Mouse (Mus musculus) CH12.LX (cell line): ENCODE results near the gene Wdfy1. TPM values are rescaled to one million over a fixed set of nuclear protein-coding genes. Genes with fewer than 3 reads are reported as not detected.

ENCODE experiments used
- DNase-seq: peaks from one replicate; pipeline ENCODE4 v3.0.0-alpha.2; 2013; ENCODE audit errors: extremely low read depth
- H3K27ac ChIP-seq: 2 replicates; pipeline ENCODE4 v1.5.1; 2012; ENCODE audit warnings: low read depth, mild to moderate bottlenecking, control low read depth, moderate library complexity; ENCODE audit not compliant: insufficient read depth
- H3K27me3 ChIP-seq: replicated peaks from 2 replicates; pipeline ENCODE3; 2012; ENCODE audit warnings: inconsistent platforms
- H3K36me3 ChIP-seq, 2 experiments: replicated peaks in 1 of 2; 2 replicates each; pipeline versions ENCODE3 to v1.6.1; 2012; ENCODE audit warnings: inconsistent platforms in 1 of 2, low read length in 1 of 2, mild to moderate bottlenecking in 1 of 2, mixed read lengths in 1 of 2, moderate library complexity in 1 of 2; ENCODE audit not compliant: control insufficient read depth in 1 of 2, insufficient read depth in 1 of 2
- H3K4me1 ChIP-seq, 2 experiments: 2 replicates each; pipeline ENCODE4 v1.6.1; 2012; ENCODE audit warnings: inconsistent platforms in 1 of 2, moderate library complexity in 1 of 2; ENCODE audit not compliant: insufficient read depth in 2 of 2, control insufficient read depth in 1 of 2
- H3K4me2 ChIP-seq: 2 replicates; pipeline ENCODE4 v1.6.1; 2012; ENCODE audit warnings: low read depth, mild to moderate bottlenecking, control low read depth; ENCODE audit not compliant: poor library complexity, insufficient read depth, severe bottlenecking
- H3K4me3 ChIP-seq, 3 experiments: fragments of 150-350 bp in 1 of 3; sonication (generic) in 1 of 3; replicated peaks in 1 of 3; 2 replicates each; pipeline versions ENCODE3 to v1.5.1; 2011 to 2012; ENCODE audit warnings: low read depth in 2 of 3, low read length in 2 of 3, mild to moderate bottlenecking in 2 of 3, moderate library complexity in 2 of 3, control low read depth in 1 of 3, improper control_type of control experiment in 1 of 3, inconsistent platforms in 1 of 3, mixed read lengths in 1 of 3; ENCODE audit not compliant: poor library complexity in 1 of 3
- H3K79me2 ChIP-seq: replicated peaks from 2 replicates; pipeline ENCODE4 v1.6.1; 2012; ENCODE audit warnings: mild to moderate bottlenecking, moderate library complexity; ENCODE audit not compliant: control insufficient read depth, poor library complexity, insufficient read depth, severe bottlenecking; ENCODE audit errors: extremely low read depth
- H3K9ac ChIP-seq: 2 replicates; pipeline ENCODE4 v1.6.1; 2012; ENCODE audit warnings: low read depth, mild to moderate bottlenecking, control low read depth, moderate library complexity; ENCODE audit not compliant: insufficient read depth
- H3K9me3 ChIP-seq: replicated peaks from 2 replicates; pipeline ENCODE3; 2012; ENCODE audit warnings: low read length, inconsistent platforms, mixed read lengths
- BHLHE40 ChIP-seq: IDR thresholded peaks from 2 replicates; pipeline ENCODE4 v1.6.1; 2011; ENCODE audit warnings: mild to moderate bottlenecking, low read depth, low read length, improper control_type of control experiment
- CHD2 ChIP-seq: IDR thresholded peaks from 2 replicates; pipeline ENCODE4 v1.6.1; 2011; ENCODE audit warnings: low read length, improper control_type of control experiment
- CTCF ChIP-seq, 2 experiments: IDR thresholded peaks in 1 of 2; conservative IDR thresholded peaks in 1 of 2; 2 replicates each; pipeline ENCODE4 v1.5.1; 2011 to 2012; ENCODE audit warnings: low read depth in 2 of 2, low read length in 2 of 2, improper control_type of control experiment in 1 of 2, inconsistent platforms in 1 of 2, mild to moderate bottlenecking in 1 of 2, moderate library complexity in 1 of 2
- E2F4 ChIP-seq: IDR thresholded peaks from 2 replicates; pipeline ENCODE4 v1.6.1; 2011; ENCODE audit warnings: low read depth, low read length, improper control_type of control experiment; ENCODE audit not compliant: insufficient replicate concordance
- ELF1 ChIP-seq: IDR thresholded peaks from 2 replicates; pipeline ENCODE4 v1.6.1; 2014; ENCODE audit warnings: low read depth, mild to moderate bottlenecking, inconsistent platforms, low read length, improper control_type of control experiment
- EP300 ChIP-seq: IDR thresholded peaks from 2 replicates; pipeline ENCODE4 v1.6.1; 2011; ENCODE audit warnings: low read length, improper control_type of control experiment
- ETS1 ChIP-seq: conservative IDR thresholded peaks from 2 replicates; pipeline ENCODE4 v1.6.1; 2012; ENCODE audit warnings: low read depth, mild to moderate bottlenecking, inconsistent platforms, low read length, improper control_type of control experiment, moderate library complexity
- GABPA ChIP-seq: IDR thresholded peaks from 2 replicates; pipeline ENCODE4 v1.6.1; 2012; ENCODE audit warnings: low read depth, low read length, improper control_type of control experiment, inconsistent platforms; ENCODE audit not compliant: insufficient replicate concordance
- IRF4 ChIP-seq: IDR thresholded peaks from 2 replicates; pipeline ENCODE4 v1.6.1; 2014; ENCODE audit warnings: low read depth, mild to moderate bottlenecking, inconsistent platforms, low read length, improper control_type of control experiment
- JUN ChIP-seq: IDR thresholded peaks from 2 replicates; pipeline ENCODE4 v1.6.1; 2011; ENCODE audit warnings: low read depth, mild to moderate bottlenecking, low read length, improper control_type of control experiment, moderate library complexity; ENCODE audit not compliant: insufficient read depth
- MAFK ChIP-seq: IDR thresholded peaks from 2 replicates; pipeline ENCODE4 v1.6.1; 2011; ENCODE audit warnings: low read length, improper control_type of control experiment; ENCODE audit not compliant: insufficient replicate concordance
- MXI1 ChIP-seq: IDR thresholded peaks from 2 replicates; pipeline ENCODE4 v1.6.1; 2011; ENCODE audit warnings: mild to moderate bottlenecking, low read depth, low read length, improper control_type of control experiment
- NELFE ChIP-seq: IDR thresholded peaks from 2 replicates; pipeline ENCODE4 v1.6.1; 2011; ENCODE audit warnings: low read depth, low read length, improper control_type of control experiment
- NRF1 ChIP-seq: IDR thresholded peaks from 2 replicates; pipeline ENCODE4 v1.6.1; 2014; ENCODE audit warnings: low read depth, mild to moderate bottlenecking, inconsistent platforms, low read length, improper control_type of control experiment, moderate library complexity
- PAX5 ChIP-seq: IDR thresholded peaks from 2 replicates; pipeline ENCODE4 v1.6.1; 2012; ENCODE audit warnings: low read length, inconsistent platforms, mixed read lengths
- RAD21 ChIP-seq: IDR thresholded peaks from 2 replicates; pipeline ENCODE4 v1.6.1; 2011; ENCODE audit warnings: low read depth, mild to moderate bottlenecking, low read length, improper control_type of control experiment, moderate library complexity
- RCOR1 ChIP-seq: conservative IDR thresholded peaks from 2 replicates; pipeline ENCODE4 v1.6.1; 2012; ENCODE audit warnings: low read depth, mild to moderate bottlenecking, inconsistent platforms, low read length, improper control_type of control experiment
- SIN3A ChIP-seq: IDR thresholded peaks from 2 replicates; pipeline ENCODE4 v1.6.1; 2012; ENCODE audit warnings: low read length, improper control_type of control experiment, inconsistent platforms
- SMC3 ChIP-seq: IDR thresholded peaks from 2 replicates; pipeline ENCODE4 v1.6.1; 2011; ENCODE audit warnings: low read depth, low read length, improper control_type of control experiment
- TBP ChIP-seq: conservative IDR thresholded peaks from 2 replicates; pipeline ENCODE4 v1.6.1; 2011; ENCODE audit warnings: low read depth, low read length, improper control_type of control experiment
- UBTF ChIP-seq: IDR thresholded peaks from 2 replicates; pipeline ENCODE4 v1.6.1; 2012; ENCODE audit warnings: low read depth, mild to moderate bottlenecking, inconsistent platforms, low read length, improper control_type of control experiment, moderate library complexity
- USF1 ChIP-seq: IDR thresholded peaks from 2 replicates; pipeline ENCODE4 v1.6.1; 2014; ENCODE audit warnings: low read depth, mild to moderate bottlenecking, inconsistent platforms, low read length, improper control_type of control experiment
- USF2 ChIP-seq: conservative IDR thresholded peaks from 2 replicates; pipeline ENCODE4 v1.6.1; 2011; ENCODE audit warnings: low read depth, low read length, improper control_type of control experiment
- ZC3H11A ChIP-seq: IDR thresholded peaks from 2 replicates; pipeline ENCODE4 v1.6.1; 2012; ENCODE audit warnings: low read depth, mild to moderate bottlenecking, inconsistent platforms, low read length, improper control_type of control experiment
- ZNF384 ChIP-seq: IDR thresholded peaks from 2 replicates; pipeline ENCODE4 v1.6.1; 2012; ENCODE audit warnings: low read depth, low read length, improper control_type of control experiment, inconsistent platforms
- dilution Hi-C: fragments of 300-500 bp; cut with MboI; formaldehyde crosslinking; loops from 2 replicates; pipeline ENCODE4 v1.14.3; 2020; ENCODE audit warnings: low sequenced_read_pairs; ENCODE audit not compliant: extremely low pct_unique_long_range_greater_than_20kb, extremely low pct_ligation_motif_present
- in situ Hi-C: fragments of 300-500 bp; cut with MboI; formaldehyde crosslinking; loops from 3 replicates; pipeline ENCODE4 v1.14.3; 2019; ENCODE audit warnings: low sequenced_read_pairs, low pct_ligation_motif_present, low pct_unique_long_range_greater_than_20kb, mixed read lengths
- polyA plus RNA-seq: library from polyadenylated mRNA; unstranded; fragments of >175 nt; gene quantifications from 2 replicates; pipeline ENCODE4 v1.2.1, GENCODE M21; 2012; ENCODE audit warnings: low read depth; ENCODE audit not compliant: insufficient read length
- total RNA-seq, 2 experiments: library from RNA; depleted of rRNA; stranded (reverse); fragments of 300-350 nt in 1 of 2; fragments of >200 nt in 1 of 2; gene quantifications; 2 replicates each; pipeline ENCODE4 v1.2.3; 2012 to 2014

Gene Wdfy1
- total and polyA plus RNA-seq, 3 experiments, result 56.3 to 86.3 (median 70.6) TPM

DNA sequence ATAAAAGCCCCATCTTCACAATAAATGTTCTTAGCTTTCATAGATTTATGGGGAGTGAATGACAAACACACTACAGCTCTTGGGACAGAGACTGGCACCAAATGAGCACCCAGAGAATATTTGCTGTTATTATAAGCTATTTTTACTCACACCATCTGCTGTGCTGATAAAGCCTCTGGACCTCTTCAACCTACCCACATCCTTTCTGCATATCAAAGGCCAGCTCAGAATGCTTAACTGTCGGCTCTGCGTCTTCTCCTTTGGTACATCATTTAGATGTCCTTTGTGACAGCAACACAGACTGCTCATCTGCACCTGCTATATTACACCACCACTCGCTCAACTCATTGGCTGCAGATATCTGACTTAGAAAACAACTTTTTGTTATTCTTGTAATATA, 21.1 kb upstream of the Wdfy1 start:
- no peak for TF ChIP-seq SIN3A
- no peak for TF ChIP-seq CHD2
- no peak for TF ChIP-seq ETS1
- H3K4me3 ChIP-seq, result no peak overlapping the region
- dilution Hi-C loops (no loop called here), in situ Hi-C loops (no loop called here)
- H3K4me2 ChIP-seq, result no peak overlapping the region
- H3K27ac ChIP-seq, result no peak overlapping the region
- H3K27me3 ChIP-seq, result no peaks in the 10 kb centered on the region
- no peak for DNase-seq
- no peak overlapping the region for H3K9ac ChIP-seq
- H3K4me1 ChIP-seq, result no peaks in the 10 kb centered on the region
- H3K9me3 ChIP-seq, result no peaks in the 10 kb centered on the region
- H3K79me2 ChIP-seq, result no peaks in the 10 kb centered on the region
- peaks cover 0 to 8% of the 10 kb centered on the region in 2 experiments for H3K36me3 ChIP-seq

DNA sequence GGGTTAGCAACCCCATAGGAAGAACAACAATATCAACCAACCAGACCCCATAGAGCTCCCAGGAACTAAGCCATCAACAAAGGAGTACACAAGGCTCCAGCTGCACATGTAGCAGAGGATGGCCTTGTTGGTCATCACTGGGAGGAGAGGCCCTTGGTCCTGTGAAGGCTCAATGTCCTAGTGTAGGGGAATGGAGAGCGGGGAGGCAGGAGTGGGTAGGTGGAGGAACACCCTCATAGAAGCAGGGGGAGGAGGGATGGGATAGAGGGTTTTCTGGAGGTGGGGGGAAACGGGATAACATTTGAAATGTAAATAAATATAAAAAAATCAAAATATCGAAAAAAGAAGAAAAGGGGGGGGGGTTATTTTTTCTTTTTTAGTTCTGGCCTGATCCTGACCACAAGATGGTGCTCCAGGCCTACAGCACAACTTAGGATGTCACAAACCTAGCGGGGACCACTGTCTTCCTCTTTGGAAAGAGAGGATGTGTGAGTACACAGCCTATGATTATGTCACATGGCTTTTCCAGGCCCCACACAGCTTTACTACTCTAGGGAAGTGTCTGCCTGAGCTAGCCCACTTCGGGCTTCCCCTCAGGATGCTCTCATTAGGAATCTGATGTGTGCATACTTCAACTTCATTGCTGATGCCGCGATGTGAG, 10.5 kb upstream of the Wdfy1 start:
- DNase-seq, result no peak
- H3K9ac ChIP-seq, result no peak overlapping the region
- H3K4me2 ChIP-seq, result no peak overlapping the region
- H3K27me3 ChIP-seq, result no peaks in the 10 kb centered on the region
- H3K9me3 ChIP-seq, result peaks cover 8% of the 10 kb centered on the region
- dilution Hi-C loops, result no loop called here
- TF ChIP-seq MXI1, result no peak
- TF ChIP-seq USF2, result no peak
- no peak for TF ChIP-seq BHLHE40
- peak; percentile 84 for TF ChIP-seq ZC3H11A
- no peak for TF ChIP-seq IRF4
- TF ChIP-seq EP300, result no peak
- TF ChIP-seq TBP, result no peak
- peak; percentile 85 for TF ChIP-seq RAD21
- TF ChIP-seq ELF1, result no peak
- no peak for TF ChIP-seq NRF1
- TF ChIP-seq MAFK, result no peak
- no peak for TF ChIP-seq PAX5
- peak; percentile 28 to 82; a peak in 3 of 4 replicates for TF ChIP-seq CTCF (conservative IDR thresholded peaks at IDR 0.05 in 1 of 2, IDR thresholded peaks at IDR 0.05 in 1 of 2; ENCODE audit: low read depth in 2 of 2, low read length in 2 of 2)
- TF ChIP-seq ETS1, result no peak
- TF ChIP-seq SMC3, result peak; percentile 79
- no peak for TF ChIP-seq NELFE
- TF ChIP-seq UBTF, result no peak
- TF ChIP-seq JUN, result no peak
- TF ChIP-seq ZNF384, result no peak
- no peak for TF ChIP-seq USF1
- no peak for TF ChIP-seq GABPA
- TF ChIP-seq RCOR1, result no peak
- TF ChIP-seq E2F4, result no peak
- peaks cover 11 to 28% of the 10 kb centered on the region in 2 experiments for H3K36me3 ChIP-seq
- in situ Hi-C loops, result loop anchor here (10.0 kb wide), 2 partner anchors 318 to 388 kb away; no protein-coding TSS in a partner anchor
- no peaks in the 10 kb centered on the region for H3K79me2 ChIP-seq
- H3K27ac ChIP-seq, result no peak overlapping the region
- H3K4me3 ChIP-seq, result no peak overlapping the region
- H3K4me1 ChIP-seq, result no peaks in the 10 kb centered on the region
